Mouse (Mus musculus) Patski (cell line): ENCODE data around the gene Gm10424. TPM values are rescaled to one million over a fixed set of nuclear protein-coding genes. Genes with fewer than 3 reads are reported as not detected.
"Not testable (repeated sequence)": the region's sequence is repeated elsewhere in the genome, so short reads cannot be mapped to it uniquely, and the experiment has no call there.

Source experiments
- ATAC-seq: fragments of 100-300 bp; one replicate; pipeline ENCODE4 v1.8.0; 2021
- CTCF ChIA-PET: fragments of 350-600 bp; sonication (Branson Sonifier 250); formaldehyde crosslinking; loops from one replicate; lab custom pipeline; 2022; ENCODE audit warnings: inconsistent platforms; lab: Charles Lee
- POLR2A ChIA-PET: fragments of 350-600 bp; sonication (Branson Sonifier 250); formaldehyde crosslinking; loops from one replicate; lab custom pipeline; 2022; ENCODE audit warnings: antibody characterized with exemption, inconsistent platforms; lab: Charles Lee
- DNase-seq: peaks from one replicate; pipeline ENCODE4 v3.0.0-alpha.2; 2011; ENCODE audit warnings: low read depth, low spot score
- H3K27me3 ChIP-seq: fragments of 371-371 bp; one replicate; pipeline ENCODE4 v1.5.1; 2021
- in situ Hi-C: fragments of 300-500 bp; cut with MboI; formaldehyde crosslinking; loops from 3 replicates; pipeline ENCODE4 v1.11.1; 2018; ENCODE audit warnings: low pct_unique_long_range_greater_than_20kb, mixed read lengths
- polyA plus RNA-seq: library from polyadenylated mRNA; unstranded; gene quantifications from one replicate; pipeline ENCODE4 v1.2.3, GENCODE M21; 2021

Gm10424 gene
- polyA plus RNA-seq = 0.06 TPM

DNA sequence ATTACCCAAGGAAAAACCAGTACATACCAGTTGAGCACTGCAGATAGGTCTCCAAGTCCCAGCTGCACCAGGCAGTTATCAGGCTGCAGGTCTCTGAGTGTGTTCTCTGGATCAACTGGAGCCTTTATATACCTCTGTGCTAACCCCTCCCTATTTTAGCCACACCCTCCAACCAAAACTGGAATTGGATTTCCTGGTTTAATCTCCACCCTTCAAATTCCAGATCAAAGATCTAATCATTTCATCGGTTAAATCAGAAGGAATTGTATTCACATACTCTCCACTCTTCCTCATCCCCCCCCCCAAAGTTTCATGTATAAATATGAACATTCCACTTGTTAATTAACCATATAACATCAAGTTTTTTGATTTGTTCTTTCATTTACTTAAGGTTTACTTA, at the start of gene Gm10424:
Gene Gm10424, minus strand, starts transcription at position 101 of the 400 bp plus-strand sequence.
- ATAC-seq, DNase-seq, in situ Hi-C loops, CTCF ChIA-PET, POLR2A ChIA-PET, H3K27me3 ChIP-seq: not testable (repeated sequence)

DNA sequence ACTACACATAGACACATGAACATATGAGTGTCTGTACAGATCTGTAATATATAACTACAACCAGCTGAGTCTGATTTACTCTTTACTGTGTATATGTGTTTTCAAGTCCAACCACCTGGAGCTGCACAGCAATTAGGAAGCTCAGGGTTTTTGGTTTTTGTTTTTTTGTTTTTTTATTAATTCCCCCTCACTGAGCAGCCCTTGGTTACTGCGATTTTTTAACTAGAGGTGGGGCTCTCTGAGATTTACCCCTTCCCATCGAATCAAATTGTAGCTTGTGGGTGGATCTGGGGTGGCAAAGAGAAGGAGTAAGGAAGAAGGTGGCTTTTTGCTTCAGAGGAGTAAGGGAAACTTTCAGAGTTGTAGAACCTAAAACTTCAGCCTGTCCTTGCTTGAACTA, 33.0 kb upstream of the Gm10424 start, which contains the start of gene Gm3259:
Gene Gm3259, plus strand, starts transcription at position 301 of the 400 bp plus-strand sequence.
- H3K27me3 ChIP-seq, ATAC-seq, CTCF ChIA-PET, in situ Hi-C loops, DNase-seq, POLR2A ChIA-PET: not testable (repeated sequence)

Other genes starting within 250 kb of the Gm10424 start
- gene Gm7942, start 165.8 kb downstream of the Gm10424 start, polyA plus RNA-seq = not detected
- gene Gm16513, start 90.1 kb downstream of the Gm10424 start, polyA plus RNA-seq = not detected
- gene Gm3259, start 33.1 kb upstream of the Gm10424 start, polyA plus RNA-seq = not detected
- not detected for gene D5Ertd577e, start 184.0 kb upstream of the Gm10424 start, polyA plus RNA-seq
- gene Gm3286, start 238.0 kb upstream of the Gm10424 start, polyA plus RNA-seq = not detected